Mouse (Mus musculus): Measurements from ENCODE around the gene Snrk. TPM values are rescaled to one million over a fixed set of nuclear protein-coding genes. Genes with fewer than 3 reads are reported as not detected.

Gene Snrk
- polyA plus RNA-seq, 1 experiment from 2014 or later = 49.9 TPM

- Histone ChIP-seq H3K27ac (no peak overlapping the region), H3K9ac (no peak overlapping the region), H3K4me1 (replicated peaks) (peaks cover 32% of the 10 kb centered on the region), H3K4me3 (no peak overlapping the region), H3K9me3 (replicated peaks) (no peaks in the 10 kb centered on the region), H3K4me2 (no peak overlapping the region), H3K36me3 (0 out of 2 replicates have a peak, but pooled peaks cover 3% of the 10 kb centered on the region), H3K27me3 (no peaks in the 10 kb centered on the region)
- WGBS = 64% methylated on average over 3 of the region's 3 CpGs
- ATAC-seq (replicated peaks; ENCODE audit: insufficient number of reproducible peaks, insufficient read depth, low FRiP score, low read depth) = no peak
These were observed 10.3 kb downstream of the Snrk start for GRCm38 (mm10) chr9:122127271-122127785.

DNA sequence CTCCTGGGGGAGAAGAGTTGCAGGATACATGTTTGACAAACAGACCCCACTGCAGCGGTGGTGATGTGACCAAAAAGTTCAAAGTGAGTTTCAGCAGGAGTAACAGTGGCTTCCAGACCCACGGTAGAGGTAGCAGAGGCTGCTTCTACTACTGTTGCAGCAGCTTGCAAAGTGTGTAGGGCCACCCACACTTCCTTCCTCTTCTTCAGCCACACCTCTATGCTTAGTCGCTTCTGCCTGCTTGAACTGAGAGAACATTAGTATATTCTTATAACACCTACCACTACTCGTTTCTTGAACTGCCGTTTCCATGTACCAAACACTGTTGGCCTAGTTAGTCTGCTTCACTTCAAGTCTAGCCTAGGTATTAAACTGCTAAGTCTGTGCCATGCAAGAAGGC, 11.6 kb downstream of the Snrk start:
- WGBS = 55% methylated on average over 5 of the region's 5 CpGs

DNA sequence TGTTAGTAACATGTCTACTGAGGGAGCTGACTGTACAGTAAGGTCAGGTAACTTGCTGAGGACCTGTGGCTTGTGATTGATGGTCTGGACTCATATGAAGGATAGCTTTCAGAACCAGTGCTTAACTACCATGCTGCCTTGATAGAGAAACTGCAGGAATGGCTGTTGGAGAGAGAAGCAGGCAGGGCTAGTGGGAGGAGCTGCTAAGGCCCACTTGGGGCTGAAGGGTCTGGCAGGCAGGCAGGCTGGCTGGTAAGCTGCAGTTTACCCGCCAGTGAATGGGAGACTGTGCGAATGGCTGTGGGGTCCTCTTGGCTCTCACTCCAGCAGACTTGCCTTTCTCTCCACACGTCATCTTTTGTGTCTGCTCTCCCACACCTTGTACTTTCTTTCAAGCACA, 13.6 kb downstream of the Snrk start:
- no peaks in the 10 kb centered on the region for H3K27me3 ChIP-seq
- ATAC-seq (replicated peaks; ENCODE audit: insufficient number of reproducible peaks, insufficient read depth, low FRiP score, low read depth) = no peak
- H3K9ac ChIP-seq = no peak overlapping the region
- WGBS = 39% methylated on average over 3 of the region's 3 CpGs
- no peak overlapping the region for H3K27ac ChIP-seq
- no peak overlapping the region for H3K4me2 ChIP-seq
- peaks cover 38% of the 10 kb centered on the region for H3K4me1 ChIP-seq (replicated peaks)
- peaks cover 10% of the 10 kb centered on the region for H3K36me3 ChIP-seq
- no peak overlapping the region for H3K4me3 ChIP-seq
- no peaks in the 10 kb centered on the region for H3K9me3 ChIP-seq (replicated peaks)

More for the DNA sequence above, 11.6 kb downstream of the Snrk start:
- no peaks in the 10 kb centered on the region for H3K9me3 ChIP-seq (replicated peaks)
- no peak overlapping the region for H3K9ac ChIP-seq
- no peaks in the 10 kb centered on the region for H3K27me3 ChIP-seq
- ATAC-seq (replicated peaks; ENCODE audit: insufficient number of reproducible peaks, insufficient read depth, low FRiP score, low read depth) = no peak
- peaks cover 10% of the 10 kb centered on the region for H3K36me3 ChIP-seq
- no peak overlapping the region for H3K4me2 ChIP-seq
- no peak overlapping the region for H3K27ac ChIP-seq
- H3K4me3 ChIP-seq = no peak overlapping the region
- peaks cover 29% of the 10 kb centered on the region for H3K4me1 ChIP-seq (replicated peaks)

- Histone ChIP-seq H3K9ac (no peak overlapping the region), H3K36me3 (peaks cover 12% of the 10 kb centered on the region), H3K4me2 (no peak overlapping the region), H3K9me3 (replicated peaks) (no peaks in the 10 kb centered on the region), H3K27ac (no peak overlapping the region), H3K4me3 (no peak overlapping the region), H3K27me3 (no peaks in the 10 kb centered on the region), H3K4me1 (replicated peaks) (peaks cover 39% of the 10 kb centered on the region)
- no peak for ATAC-seq (replicated peaks; ENCODE audit: insufficient number of reproducible peaks, insufficient read depth, low FRiP score, low read depth)
- 76% methylated on average over 7 of the region's 7 CpGs for WGBS
These were observed 15.1 kb downstream of the Snrk start for GRCm38 (mm10) chr9:122132145-122132544.

DNA sequence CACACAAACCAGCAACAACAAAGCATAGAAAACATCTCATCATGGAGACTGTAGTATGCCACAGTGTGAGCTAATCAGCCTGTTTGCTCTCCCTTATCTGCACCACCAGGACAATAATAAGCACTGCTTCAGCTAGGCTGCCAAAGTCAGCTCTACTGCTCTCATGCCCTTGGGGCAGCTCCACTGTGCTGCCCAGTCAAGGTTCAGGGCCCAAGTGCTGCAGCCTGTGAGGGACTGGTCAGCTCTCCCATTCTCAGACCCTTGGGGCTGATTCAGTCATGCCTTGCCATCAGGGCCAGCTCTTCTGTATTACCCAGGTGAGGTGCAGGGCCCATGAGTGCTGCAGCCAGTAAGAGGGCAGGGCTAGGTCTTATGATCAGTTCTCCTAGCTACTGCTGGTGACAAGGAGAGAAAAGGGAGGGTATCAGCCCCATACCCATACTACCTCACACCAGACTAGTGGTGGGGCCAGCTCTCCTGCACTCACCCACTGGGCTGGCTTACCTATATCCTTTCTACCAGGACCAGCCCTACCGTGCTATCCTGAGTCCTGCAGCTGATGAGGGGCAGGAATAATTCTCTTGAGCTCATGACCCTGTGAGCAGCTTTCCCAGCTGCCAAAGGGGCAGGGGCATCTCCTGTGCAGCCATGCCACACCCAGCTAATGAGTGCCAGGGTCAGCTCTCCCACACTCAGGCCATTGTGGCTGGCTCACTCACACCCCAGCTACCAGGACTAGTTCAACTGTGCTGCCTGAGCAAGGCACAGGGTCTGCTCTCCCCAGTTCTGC, 18.2 kb downstream of the Snrk start:
- H3K9ac ChIP-seq = no peak overlapping the region
- peaks cover 25% of the 10 kb centered on the region for H3K36me3 ChIP-seq
- H3K4me1 ChIP-seq (replicated peaks) = peaks cover 35% of the 10 kb centered on the region
- WGBS = 61% methylated on average over 1 of the region's 1 CpGs
- peak; percentile 59 for ATAC-seq (replicated peaks; ENCODE audit: insufficient number of reproducible peaks, insufficient read depth, low FRiP score, low read depth)
- H3K27ac ChIP-seq = peak overlapping the region; percentile 2; the same call in 1 of the 2 replicates
- H3K27me3 ChIP-seq = no peaks in the 10 kb centered on the region
- H3K4me3 ChIP-seq = no peak overlapping the region
- no peaks in the 10 kb centered on the region for H3K9me3 ChIP-seq (replicated peaks)
- H3K4me2 ChIP-seq = no peak overlapping the region

DNA sequence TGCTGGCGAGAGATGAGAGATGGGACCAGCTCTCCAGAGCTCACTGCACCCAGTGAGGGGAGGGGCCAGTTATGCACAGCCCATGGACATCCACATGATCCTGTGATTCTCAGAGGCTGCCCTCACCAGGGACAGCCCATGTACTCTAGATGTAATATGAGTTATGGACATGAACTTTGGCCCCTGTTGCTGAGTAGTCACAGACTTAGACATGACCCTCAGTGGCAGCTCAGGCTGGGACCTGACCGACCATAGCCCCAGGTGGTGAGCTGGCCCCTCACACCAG, 18.8 kb downstream of the Snrk start:
- H3K9ac ChIP-seq = no peak overlapping the region
- 0 out of 2 replicates have a peak, but pooled peaks have one; percentile 37 for ATAC-seq (replicated peaks; ENCODE audit: insufficient number of reproducible peaks, insufficient read depth, low FRiP score, low read depth)
- peaks cover 25% of the 10 kb centered on the region for H3K36me3 ChIP-seq
- WGBS = 64% methylated on average over 2 of the region's 2 CpGs
- H3K9me3 ChIP-seq (replicated peaks) = no peaks in the 10 kb centered on the region
- H3K4me2 ChIP-seq = no peak overlapping the region
- 0 out of 2 replicates have a peak overlapping the region, but pooled peaks have one; percentile 2 for H3K27ac ChIP-seq
- H3K4me3 ChIP-seq = no peak overlapping the region
- H3K4me1 ChIP-seq (replicated peaks) = peaks cover 31% of the 10 kb centered on the region
- H3K27me3 ChIP-seq = no peaks in the 10 kb centered on the region

GRCm38 (mm10) chr9:122137960-122138359, 20.9 kb downstream of the Snrk start:
- H3K9ac ChIP-seq = no peak overlapping the region
- H3K4me2 ChIP-seq = no peak overlapping the region
- ATAC-seq (replicated peaks; ENCODE audit: insufficient number of reproducible peaks, insufficient read depth, low FRiP score, low read depth) = no peak
- no peaks in the 10 kb centered on the region for H3K27me3 ChIP-seq
- H3K36me3 ChIP-seq = peaks cover 20% of the 10 kb centered on the region
- peaks cover 39% of the 10 kb centered on the region for H3K4me1 ChIP-seq (replicated peaks)
- 90% methylated on average over 1 of the region's 1 CpGs for WGBS
- no peak overlapping the region for H3K27ac ChIP-seq
- H3K4me3 ChIP-seq = no peak overlapping the region
- no peaks in the 10 kb centered on the region for H3K9me3 ChIP-seq (replicated peaks)

- no peak for ATAC-seq (replicated peaks; ENCODE audit: insufficient number of reproducible peaks, insufficient read depth, low FRiP score, low read depth)
- 89% methylated on average over 4 of the region's 4 CpGs for WGBS
- no peak overlapping the region for H3K9ac ChIP-seq
- no peaks in the 10 kb centered on the region for H3K27me3 ChIP-seq
- H3K27ac ChIP-seq = no peak overlapping the region
- H3K4me3 ChIP-seq = no peak overlapping the region
- no peaks in the 10 kb centered on the region for H3K9me3 ChIP-seq (replicated peaks)
- peaks cover 42% of the 10 kb centered on the region for H3K4me1 ChIP-seq (replicated peaks)
- peaks cover 15% of the 10 kb centered on the region for H3K36me3 ChIP-seq
- H3K4me2 ChIP-seq = no peak overlapping the region
These were observed 21.4 kb downstream of the Snrk start for GRCm38 (mm10) chr9:122138371-122139029.

GRCm38 (mm10) chr9:122139236-122139635, 22.2 kb downstream of the Snrk start:
- Histone ChIP-seq H3K27ac (no peak overlapping the region), H3K4me3 (no peak overlapping the region), H3K4me2 (no peak overlapping the region), H3K9me3 (replicated peaks) (no peaks in the 10 kb centered on the region), H3K36me3 (peaks cover 15% of the 10 kb centered on the region), H3K9ac (no peak overlapping the region), H3K4me1 (replicated peaks) (peaks cover 42% of the 10 kb centered on the region), H3K27me3 (no peaks in the 10 kb centered on the region)
- no peak for ATAC-seq (replicated peaks; ENCODE audit: insufficient number of reproducible peaks, insufficient read depth, low FRiP score, low read depth)
- 49% methylated on average over 2 of the region's 2 CpGs for WGBS

- Histone ChIP-seq H3K4me2 (no peak overlapping the region), H3K9me3 (replicated peaks) (no peaks in the 10 kb centered on the region), H3K9ac (no peak overlapping the region), H3K27me3 (no peaks in the 10 kb centered on the region), H3K27ac (peak overlapping the region; percentile 7; the same call in 1 of the 2 replicates), H3K4me1 (replicated peaks) (peaks cover 37% of the 10 kb centered on the region), H3K36me3 (peaks cover 23% of the 10 kb centered on the region), H3K4me3 (no peak overlapping the region)
- 81% methylated on average over 1 of the region's 1 CpGs for WGBS
- no peak for ATAC-seq (replicated peaks; ENCODE audit: insufficient number of reproducible peaks, insufficient read depth, low FRiP score, low read depth)
These were observed 26.2 kb downstream of the Snrk start for GRCm38 (mm10) chr9:122143219-122143618.

DNA sequence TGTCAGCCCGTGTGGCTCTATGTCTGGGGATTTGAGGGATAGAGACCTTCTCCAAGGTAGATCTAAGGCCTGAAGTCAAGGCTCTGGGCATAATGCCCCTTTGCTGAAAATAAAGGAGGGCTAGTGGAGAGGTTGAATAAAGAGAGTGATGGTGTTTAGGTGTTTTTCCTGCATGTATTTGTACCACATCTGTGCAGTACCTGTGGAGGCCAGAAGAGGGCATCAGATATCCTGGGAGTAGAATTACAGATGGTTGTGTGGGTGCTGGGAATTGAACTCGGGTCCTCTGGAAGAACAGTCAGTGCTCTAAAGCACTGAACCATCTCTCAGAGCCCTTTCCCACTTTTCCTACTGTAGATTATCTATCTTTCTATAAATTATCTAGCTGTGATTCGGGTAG, 27.7 kb downstream of the Snrk start:
- 90% methylated on average over 3 of the region's 3 CpGs for WGBS
- Histone ChIP-seq H3K27me3 (no peaks in the 10 kb centered on the region), H3K4me3 (no peak overlapping the region), H3K9ac (no peak overlapping the region), H3K27ac (no peak overlapping the region), H3K4me1 (replicated peaks) (peaks cover 37% of the 10 kb centered on the region), H3K36me3 (peaks cover 19% of the 10 kb centered on the region), H3K4me2 (no peak overlapping the region), H3K9me3 (replicated peaks) (no peaks in the 10 kb centered on the region)
- ATAC-seq (replicated peaks; ENCODE audit: insufficient number of reproducible peaks, insufficient read depth, low FRiP score, low read depth) = no peak
